Mouse (Mus musculus) T-helper 2 cell (primary cell): ENCODE results near the gene Golga2.

ENCODE experiments used
- in situ Hi-C: fragments of 300-600 bp; cut with MboI, MseI; formaldehyde crosslinking; loops from one replicate; pipeline ENCODE4 v1.15.1; 2025; ENCODE audit warnings: high pct_unique_total_duplicates

The Golga2 gene

GRCm38 (mm10) chr2:32317791-32318417 is 30.7 kb downstream of the Golga2 start:
- in situ Hi-C loops, result no loop called here

GRCm38 (mm10) chr2:32318709-32319585 is 31.8 kb downstream of the Golga2 start:
- in situ Hi-C loops, result no loop called here

DNA sequence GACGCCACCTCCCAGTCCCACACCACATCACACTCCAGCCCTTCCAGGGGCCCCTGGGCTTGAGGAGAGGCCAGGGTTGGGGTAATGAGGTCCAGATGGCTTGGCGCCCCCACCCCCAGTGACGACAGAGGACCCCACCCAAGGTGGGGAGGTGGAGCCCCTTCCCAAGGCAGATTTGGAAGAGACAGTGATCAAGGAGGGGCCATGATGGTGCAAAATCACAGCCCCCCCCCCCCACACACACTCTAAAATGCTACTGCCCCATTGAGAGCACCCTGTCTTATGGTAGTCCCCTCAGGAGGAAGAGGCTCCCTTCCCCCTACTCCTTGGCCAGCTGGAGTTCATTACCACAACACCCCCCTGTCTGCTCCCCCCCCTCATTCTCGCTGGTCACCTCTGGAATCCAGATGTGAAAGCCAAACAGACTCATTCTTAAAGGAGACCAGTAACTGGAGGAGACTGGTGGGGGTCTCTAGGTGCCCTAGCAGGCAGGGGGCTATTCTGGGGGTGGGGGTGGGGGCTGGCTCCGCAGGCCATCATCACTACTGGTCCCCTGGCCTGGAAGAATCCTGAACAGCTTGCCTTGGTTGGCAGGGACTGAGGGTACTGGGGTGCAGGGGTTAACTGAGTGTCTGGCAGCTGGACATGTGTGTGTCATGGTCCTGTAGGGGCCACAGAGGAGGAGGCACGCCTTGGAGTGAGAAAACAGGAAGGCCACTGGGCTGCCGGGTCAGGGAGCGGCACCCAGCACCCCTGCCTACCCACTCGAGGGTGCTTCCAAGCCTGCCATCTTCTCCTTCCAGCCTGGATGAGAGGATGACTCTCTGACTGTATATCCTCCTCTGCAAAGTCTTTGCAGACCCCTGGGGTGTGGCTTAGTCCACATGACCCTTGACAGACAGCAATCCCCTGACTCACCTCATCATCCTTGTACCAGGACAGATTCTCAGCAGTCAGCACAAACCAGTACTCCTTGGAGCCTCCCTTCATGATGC is 32.7 kb downstream of the Golga2 start:
- in situ Hi-C loops, result no loop called here

DNA sequence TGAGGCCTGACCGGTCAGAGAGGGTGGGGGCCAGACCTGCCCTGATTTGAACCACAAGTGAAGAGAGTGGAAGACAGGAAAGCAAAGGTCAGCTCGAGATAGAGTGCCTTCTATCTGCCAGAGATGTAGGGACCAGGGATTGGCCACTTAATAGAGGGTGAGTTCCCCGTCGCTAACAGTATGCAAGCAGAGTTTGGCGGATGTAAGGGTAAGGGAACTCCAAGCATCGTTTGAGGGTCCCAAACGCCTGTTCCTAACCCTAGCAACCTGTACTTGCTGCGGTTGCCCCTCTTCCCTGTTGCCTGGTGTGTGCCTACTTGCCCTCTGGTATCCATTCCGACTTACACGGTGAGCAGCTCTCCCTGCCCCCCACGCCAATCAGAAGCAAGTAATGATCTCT is 33.5 kb downstream of the Golga2 start:
- in situ Hi-C loops, result no loop called here

DNA sequence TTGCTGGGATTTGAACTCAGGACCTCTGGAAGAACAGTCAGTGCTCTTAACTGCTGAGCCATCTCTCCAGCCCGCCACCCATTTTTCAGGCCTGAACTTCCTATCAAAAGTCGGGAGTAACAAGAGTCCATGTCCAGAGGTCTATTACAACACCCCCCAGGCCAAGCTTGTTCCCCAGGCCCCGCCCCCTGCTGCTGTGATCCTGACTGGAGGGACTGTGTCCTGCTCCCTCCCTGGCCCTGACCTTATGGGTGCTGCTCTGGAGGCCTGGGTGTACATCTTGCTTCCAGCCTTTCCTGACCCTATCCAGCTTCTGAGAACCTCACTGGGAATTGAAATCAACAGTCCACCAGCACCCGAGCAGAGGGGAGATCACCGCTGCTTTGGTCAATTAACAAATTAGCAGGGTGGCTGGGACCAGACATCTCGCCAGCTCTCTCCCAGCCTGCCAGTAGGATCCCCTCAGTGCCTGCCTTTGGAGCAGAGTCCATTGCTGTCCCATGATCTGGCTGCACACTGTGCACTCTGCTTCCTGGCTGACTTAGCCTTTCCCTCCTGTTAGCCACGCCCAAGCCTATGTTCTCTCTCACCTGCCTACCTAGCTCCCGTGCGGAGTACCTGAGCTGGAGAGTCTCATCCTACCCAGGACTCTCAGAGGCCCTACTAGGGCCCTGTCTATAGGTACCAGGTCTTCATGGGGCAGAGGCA is 34.6 kb downstream of the Golga2 start:
- in situ Hi-C loops, result no loop called here

DNA sequence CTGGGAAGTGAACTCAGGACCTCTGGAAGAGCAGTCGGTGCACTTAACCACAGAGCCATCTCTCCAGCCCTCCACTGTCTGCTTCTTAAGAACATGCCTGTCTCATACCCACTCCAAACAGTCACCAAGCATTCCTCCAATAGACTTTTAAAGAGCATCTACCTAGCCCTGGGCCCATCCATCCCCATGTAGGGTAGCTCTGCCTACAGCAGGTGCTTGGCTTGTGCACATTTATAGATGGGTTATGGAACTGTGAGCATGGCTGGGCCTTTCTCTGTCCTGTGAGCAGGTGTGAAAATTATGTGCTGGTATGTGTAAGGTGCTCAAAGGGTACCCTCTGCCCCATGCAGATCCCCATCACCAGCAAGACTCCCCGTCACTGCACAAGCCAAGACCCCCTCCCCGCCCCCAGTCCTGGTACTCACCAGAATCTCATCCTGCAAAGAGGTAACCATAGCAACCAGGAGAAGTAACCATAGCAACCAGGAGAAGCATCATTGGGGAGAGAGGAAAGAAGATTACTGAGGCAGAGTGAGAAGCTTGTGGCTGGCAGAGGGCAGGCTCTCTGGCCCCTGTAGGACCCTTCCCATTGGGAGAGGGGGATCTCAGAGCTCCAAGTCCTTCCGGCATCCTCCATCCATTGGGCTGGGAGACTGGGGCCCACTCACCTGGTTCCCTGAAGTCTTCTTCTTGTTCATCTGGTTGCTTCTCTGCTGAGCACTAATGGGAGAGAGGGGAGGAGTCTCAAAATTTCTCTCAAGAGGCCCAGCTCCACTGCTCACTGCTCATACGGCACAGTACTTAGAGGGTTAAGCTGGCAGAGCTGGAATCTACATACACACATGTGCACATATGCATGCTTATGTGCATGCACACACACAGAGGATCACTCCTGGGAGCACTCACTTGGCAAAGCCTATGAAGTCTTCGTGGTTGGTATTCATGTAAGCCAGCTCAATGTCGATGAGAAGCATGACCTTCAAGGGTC is 35.9 kb downstream of the Golga2 start:
- in situ Hi-C loops, result no loop called here

- in situ Hi-C loops, result no loop called here
Observed at GRCm38 (mm10) chr2:32324322-32324721, 37.1 kb downstream of the Golga2 start.

DNA sequence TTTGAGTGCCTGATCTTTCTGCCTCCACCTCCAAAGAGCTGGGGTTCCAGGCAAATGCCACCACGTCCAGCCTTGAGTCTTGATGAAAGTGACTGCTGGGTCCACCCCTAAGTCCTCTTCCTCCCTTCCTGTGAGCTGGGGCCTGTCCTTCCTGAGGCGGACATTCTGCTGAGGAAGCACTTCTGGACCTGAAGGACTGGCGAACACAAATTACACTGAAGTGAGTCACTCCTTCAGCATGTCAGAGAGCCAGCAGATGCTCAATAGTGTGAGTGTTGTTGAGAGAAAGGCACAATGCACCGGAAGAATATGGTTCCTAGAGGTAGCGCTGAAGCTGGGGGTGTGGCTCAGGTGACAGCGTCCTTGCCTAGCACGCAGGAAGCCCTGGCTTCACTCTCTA is 38.2 kb downstream of the Golga2 start:
- in situ Hi-C loops, result no loop called here

GRCm38 (mm10) chr2:32327200-32327599 is 40.0 kb downstream of the Golga2 start:
- in situ Hi-C loops, result no loop called here

DNA sequence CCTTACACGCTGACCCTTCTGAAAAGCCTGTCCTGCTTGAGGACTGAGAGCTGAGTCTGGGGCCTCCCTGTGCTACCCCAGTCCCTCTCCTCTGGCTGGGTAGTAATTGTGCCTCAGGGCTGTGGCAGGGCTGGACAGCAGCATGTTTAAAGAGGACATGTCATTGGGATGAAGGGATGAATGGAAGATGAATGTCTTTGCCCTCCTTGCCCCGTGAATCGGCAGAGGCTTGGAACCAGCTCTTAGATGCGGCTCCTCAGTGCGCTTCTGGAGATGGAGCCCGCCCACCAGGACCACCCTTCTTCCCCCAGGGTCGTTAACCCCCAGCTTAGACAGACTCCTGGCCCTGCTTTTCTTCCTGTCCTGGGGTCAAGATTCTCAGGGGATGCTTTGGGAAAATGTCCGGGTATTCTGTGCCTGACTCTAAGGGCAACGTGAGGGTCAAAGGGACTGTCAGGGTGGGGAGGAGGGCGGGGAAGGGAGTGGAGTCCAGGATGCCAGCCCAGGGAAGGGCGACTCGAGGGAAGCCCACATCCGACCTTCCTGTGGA is 41.8 kb downstream of the Golga2 start:
- in situ Hi-C loops, result no loop called here

DNA sequence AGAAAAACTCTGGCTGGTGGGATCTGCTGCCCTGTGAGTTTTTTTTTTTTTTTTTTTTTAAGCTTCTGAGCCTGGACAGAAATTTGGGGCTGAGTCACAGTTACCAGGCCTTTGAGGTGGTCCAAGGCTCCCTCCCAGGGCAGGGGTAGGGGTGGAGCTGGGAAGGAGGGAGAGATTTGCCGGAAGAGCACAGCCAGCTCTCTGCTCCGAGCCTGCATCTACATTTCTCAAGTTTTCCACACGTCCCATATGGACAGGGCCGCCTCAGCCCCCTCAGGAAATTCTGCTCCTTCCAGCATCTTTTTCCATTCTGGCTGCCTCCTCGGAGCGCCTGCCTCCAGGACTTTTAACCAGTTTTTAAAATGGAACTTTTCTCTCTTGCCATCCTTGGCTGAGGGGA is 42.3 kb downstream of the Golga2 start:
- in situ Hi-C loops, result no loop called here

DNA sequence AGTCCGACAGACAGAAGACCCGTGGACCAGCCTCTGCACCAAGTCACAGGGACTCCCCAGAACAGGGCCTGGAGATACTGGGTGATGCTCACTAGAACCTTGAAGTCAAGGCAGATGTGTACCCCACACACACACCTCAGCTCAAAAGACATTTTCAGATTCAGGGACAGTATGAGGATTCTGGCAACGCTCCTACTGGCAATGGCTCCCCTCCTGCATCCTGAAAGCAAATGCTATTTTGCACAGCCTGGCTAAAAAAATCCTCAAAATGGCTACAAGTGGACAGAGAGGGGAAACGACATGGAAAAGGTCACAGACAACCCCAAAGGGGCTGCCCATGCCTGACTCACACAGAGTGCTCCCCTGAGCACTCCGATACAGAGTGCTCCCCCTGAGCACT is 45.0 kb downstream of the Golga2 start:
- in situ Hi-C loops, result no loop called here

DNA sequence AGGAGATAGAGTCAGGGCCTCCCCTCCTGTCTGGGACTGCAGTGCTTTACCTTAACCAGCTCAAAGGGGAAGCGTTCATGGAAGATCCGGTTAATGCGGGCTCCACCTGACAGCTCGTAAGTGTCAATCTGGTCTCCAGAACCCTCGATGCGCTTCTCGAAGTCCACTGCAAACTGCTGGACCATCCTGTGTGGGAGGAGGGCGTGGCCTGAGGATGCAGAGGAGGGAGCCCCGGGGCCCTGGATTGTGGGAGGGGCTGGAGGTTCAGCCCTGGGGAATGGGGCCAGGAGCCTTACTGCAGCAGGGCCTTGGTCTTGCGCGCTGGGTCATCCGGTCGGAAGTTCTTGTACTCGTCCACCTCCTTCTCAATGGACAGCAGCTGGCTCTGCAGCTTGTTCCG is 48.7 kb downstream of the Golga2 start:
- in situ Hi-C loops, result no loop called here

GRCm38 (mm10) chr2:32339912-32340642 is 52.9 kb downstream of the Golga2 start:
- in situ Hi-C loops, result no loop called here

DNA sequence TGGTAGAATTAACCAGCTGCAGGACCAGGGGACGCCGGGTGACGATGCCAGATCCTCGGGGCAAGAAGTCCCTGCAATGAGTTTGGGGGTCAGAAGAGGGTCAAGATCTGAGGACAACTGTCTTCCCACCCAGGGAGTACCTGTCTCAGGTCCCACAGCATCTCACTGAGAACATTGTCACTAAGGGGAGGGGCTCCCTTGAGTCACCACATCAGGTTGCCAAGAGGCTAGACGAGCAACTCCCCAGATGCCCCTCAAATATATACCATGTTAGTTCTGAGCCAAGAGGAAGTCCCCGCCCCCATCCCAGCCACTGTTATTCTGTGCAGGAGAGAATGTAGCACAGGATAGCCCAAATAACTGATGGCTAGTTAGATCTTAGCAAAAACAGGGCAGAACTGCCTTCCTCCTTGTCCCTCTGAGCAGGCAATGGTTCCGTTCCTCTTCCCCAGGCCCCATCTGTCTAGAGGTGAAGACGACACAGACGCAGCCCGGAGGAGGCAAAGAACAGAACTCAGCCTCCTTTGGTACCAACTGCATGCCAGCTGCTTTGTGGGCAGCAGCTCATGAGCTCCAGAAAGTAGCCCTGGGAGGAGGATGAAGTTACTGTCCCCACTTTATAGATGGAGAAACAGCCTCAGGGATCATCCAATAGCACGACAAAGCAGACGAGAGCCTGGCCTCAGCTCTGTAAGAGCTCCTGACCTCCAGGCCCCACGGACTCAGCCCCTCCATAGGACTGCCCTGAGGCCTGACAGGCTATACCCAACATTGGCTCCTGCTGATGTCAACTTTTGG is 53.9 kb downstream of the Golga2 start:
- in situ Hi-C loops, result no loop called here

GRCm38 (mm10) chr2:32341634-32341939 is 54.4 kb downstream of the Golga2 start:
- in situ Hi-C loops, result no loop called here

GRCm38 (mm10) chr2:32342039-32342438 is 54.9 kb downstream of the Golga2 start:
- in situ Hi-C loops, result no loop called here

GRCm38 (mm10) chr2:32342539-32343350 is 55.6 kb downstream of the Golga2 start:
- in situ Hi-C loops, result no loop called here
